Mouse (Mus musculus): ENCODE measurements around the gene Cfap299. TPM values are rescaled to one million over a fixed set of nuclear protein-coding genes. Genes with fewer than 3 reads are reported as not detected.
"Not testable (repeated sequence)": the region's sequence is repeated elsewhere in the genome, so short reads cannot be mapped to it uniquely, and the experiment has no call there.

The Cfap299 gene
- not detected for total RNA-seq (2021)

DNA sequence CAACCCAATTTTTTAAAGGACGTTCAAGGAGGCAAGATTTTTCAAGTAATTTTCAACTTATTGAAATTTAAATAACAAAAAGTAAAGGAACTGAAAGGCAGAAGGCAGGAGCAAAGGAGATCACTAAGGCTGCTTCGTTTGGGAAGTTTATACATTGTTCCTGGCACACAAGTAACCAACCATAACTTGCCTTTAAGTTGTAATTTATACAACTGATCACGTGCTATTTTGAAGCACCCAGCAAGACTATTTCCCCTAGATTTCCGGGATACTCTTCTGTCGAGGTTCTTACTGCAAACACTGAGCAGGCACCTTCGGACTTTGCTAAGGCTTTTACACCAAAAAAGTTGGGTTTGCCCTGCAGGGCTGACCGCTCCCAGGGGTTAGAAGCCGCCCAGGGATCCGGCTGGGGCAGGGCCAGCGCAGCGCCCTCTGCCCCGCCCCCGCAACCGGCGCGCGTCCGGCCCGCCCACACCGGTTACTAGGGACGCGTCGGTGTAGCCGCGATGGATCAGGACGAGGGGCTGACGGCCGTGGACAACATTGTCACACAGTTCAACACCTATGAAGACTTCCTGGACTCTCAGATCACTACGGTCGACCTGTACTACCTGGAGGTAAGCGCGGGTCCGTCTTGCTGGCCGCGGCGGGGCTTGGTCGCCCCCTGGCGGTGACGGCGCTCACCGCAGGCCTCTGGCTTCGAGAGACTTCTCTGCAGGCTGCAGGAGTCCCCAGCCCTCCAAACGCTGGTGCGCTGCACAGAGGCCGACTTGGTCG lies at the start of gene Cfap299:
Gene Cfap299 (plus strand): TSS at position 457 of the 777 bp plus-strand sequence.
- DNase-seq = peak; percentile 83 to 87
- intact Hi-C loops (cut with DNase I) = loop anchor here (1.0 to 10.0 kb wide), 2 partner anchors 144 to 1203 kb away; no protein-coding TSS in a partner anchor

- no peak for DNase-seq
- intact Hi-C loops (cut with DNase I) = no loop called here
Observed at GRCm38 (mm10) chr5:98281993-98282392, 47.1 kb upstream of the Cfap299 start.

DNA sequence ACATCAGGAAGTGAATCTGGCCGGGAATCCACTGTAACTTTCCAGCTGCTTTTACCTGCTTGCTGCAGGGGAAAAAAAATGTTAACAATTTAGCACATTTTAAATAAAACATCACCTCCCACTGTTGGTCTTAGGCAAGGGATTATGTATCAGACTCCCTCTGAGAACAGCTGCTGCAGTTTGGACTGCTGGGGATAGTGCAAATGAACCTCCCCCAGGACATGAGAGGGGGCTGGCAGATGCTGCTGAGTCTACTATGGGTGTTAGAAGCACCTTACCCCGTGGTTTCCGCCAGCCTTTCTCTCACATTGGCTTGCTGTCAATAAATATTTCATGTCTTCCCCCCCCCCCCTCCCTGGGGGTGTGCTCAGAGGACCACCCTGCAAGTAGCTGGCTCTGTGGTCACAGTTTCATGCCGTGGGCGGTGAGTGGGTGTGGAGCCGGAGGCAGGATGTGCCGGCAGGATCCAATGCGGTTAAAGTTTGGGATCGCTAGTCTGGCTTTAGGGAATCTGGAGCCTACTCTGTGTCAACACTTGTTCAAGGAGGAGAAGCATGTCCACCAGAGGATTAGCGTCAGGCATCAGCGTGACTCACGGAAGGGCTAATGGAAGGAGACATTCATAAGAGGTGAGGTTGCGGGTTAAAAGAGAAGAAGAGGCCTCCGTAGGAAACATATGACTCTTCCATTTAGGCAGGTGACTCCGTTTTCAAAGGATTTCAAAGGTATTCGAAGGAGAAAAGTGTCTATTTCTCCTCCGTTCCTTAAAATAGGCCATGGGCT lies 45.2 kb upstream of the Cfap299 start:
- DNase-seq = peak; percentile 2 to 21
- intact Hi-C loops (cut with DNase I) = no loop called here

- DNase-seq = no peak
- intact Hi-C loops (cut with DNase I) = no loop called here
Observed at GRCm38 (mm10) chr5:98290642-98291041, 38.5 kb upstream of the Cfap299 start.

GRCm38 (mm10) chr5:98292388-98293048 lies 36.6 kb upstream of the Cfap299 start:
- DNase-seq = no peak
- intact Hi-C loops (cut with DNase I) = no loop called here

DNA sequence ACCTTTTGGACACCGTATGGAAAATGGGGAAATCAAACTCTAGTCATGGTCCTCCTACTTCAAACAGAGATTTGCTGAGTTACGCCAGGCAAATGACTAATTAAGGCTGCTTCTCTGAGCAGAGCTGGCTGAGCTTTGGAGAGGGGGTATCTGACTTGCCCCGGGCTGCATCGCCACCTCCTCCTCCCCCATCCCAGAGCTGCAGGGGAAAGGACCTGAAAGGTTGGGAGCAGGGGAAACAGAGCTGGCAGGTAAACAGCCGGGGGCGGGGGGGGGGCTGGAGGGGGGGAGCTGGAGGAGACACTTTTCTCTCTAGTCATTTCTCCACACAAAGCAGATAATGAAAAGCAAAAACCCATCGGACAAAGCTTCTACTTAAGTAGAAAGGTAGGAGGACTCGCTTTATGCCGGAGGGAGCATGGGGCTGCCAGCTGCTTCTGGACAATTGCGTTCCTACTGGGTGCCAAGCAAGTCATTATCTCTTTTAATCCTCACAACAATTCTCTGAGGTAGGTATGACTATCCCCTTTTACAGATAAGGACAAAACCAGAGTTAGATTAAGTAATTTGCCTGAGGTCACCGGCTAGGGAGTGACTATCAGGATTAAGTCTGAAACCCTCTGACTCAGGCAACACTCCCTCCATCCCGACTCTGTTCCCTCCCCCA lies 35.9 kb upstream of the Cfap299 start:
- no peak for DNase-seq
- intact Hi-C loops (cut with DNase I) = no loop called here

- intact Hi-C loops (cut with DNase I) = no loop called here
- DNase-seq = no peak
Observed at GRCm38 (mm10) chr5:98300079-98300478, 29.0 kb upstream of the Cfap299 start.

GRCm38 (mm10) chr5:98305673-98306072 lies 23.4 kb upstream of the Cfap299 start:
- no peak for DNase-seq
- intact Hi-C loops (cut with DNase I) = no loop called here

GRCm38 (mm10) chr5:98306528-98306927 lies 22.6 kb upstream of the Cfap299 start:
- no peak for DNase-seq
- intact Hi-C loops (cut with DNase I) = no loop called here

GRCm38 (mm10) chr5:98326625-98327024 lies 2.5 kb upstream of the Cfap299 start:
- no peak for DNase-seq
- intact Hi-C loops (cut with DNase I) = loop anchor here (10.0 kb wide), 1 partner anchor 142 kb away; no protein-coding TSS in a partner anchor

DNA sequence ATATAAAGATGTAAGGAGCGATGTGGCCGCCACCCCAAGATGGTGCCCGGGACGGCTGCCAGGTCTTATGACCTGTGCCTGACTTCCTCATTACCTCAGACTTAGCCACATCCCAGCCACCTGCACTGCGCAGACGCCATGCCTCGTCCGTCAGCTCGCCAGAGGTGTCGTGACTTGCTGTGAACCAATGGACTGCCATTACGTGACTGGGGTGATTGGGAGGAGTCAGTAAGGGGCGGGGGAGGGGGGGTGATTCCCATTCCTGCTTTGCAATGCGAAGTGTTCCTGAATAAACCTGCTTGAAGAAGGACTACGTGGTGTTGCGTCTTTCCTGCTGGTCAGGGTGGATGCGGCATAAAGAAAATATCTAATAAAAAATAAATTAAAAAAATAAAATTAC lies 14.6 kb downstream of the Cfap299 start:
- DNase-seq = not testable (repeated sequence)
- intact Hi-C loops (cut with DNase I) = loop anchor here (1.0 kb wide), 2 partner anchors 521 to 536 kb away; no protein-coding TSS in a partner anchor

GRCm38 (mm10) chr5:98344581-98344980 lies 15.5 kb downstream of the Cfap299 start:
- peak in 1 of 2 experiments; percentile 23 for DNase-seq
- intact Hi-C loops (cut with DNase I) = loop anchor here (1.0 kb wide), 2 partner anchors 520 to 535 kb away; no protein-coding TSS in a partner anchor

DNA sequence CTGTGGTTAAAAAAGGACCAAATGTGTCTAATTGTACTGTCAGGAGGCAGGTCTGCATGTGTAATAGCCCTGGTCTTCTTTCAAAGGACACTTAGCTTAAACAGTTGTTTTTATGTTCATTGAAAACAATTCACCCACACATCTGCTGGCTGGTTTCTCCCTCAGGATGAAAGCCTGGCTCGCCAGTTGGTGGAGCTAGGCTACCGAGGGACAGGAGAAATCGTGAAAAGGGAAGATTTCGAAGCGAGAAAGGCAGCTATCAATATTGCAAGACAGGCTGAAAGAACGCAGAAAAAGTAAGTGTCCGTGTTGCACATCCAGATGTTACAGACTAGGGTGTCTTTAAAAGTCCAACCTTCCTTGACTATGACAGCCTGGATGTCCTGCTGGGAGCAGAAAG lies 17.0 kb downstream of the Cfap299 start:
- intact Hi-C loops (cut with DNase I) = loop anchor here (5.0 kb wide), 1 partner anchor 811 kb away; no protein-coding TSS in a partner anchor
- DNase-seq = no peak

GRCm38 (mm10) chr5:98348605-98349004 lies 19.5 kb downstream of the Cfap299 start:
- DNase-seq = peak; percentile 50 to 74
- intact Hi-C loops (cut with DNase I) = loop anchor here (1.0 to 5.0 kb wide), 3 partner anchors 514 to 809 kb away; no protein-coding TSS in a partner anchor

DNA sequence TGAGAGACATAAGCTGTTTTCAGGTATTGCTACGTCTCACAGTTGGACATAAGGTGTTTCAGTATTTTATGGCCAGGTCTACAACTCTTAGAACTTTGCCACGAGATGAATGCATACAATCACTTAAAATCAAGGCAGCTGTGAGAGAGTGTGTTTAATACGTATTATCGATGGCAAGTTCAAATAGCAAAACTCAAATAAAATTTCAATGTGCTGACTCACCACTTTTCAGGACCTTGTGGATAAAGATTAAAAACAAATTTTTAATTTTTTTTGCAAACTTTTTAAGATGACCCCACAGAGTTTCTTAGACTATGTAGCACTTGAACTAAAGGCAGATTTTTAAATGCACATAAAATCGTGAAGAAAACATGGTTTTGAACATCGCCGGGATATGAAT lies 30.8 kb downstream of the Cfap299 start:
- DNase-seq = no peak
- intact Hi-C loops (cut with DNase I) = no loop called here

GRCm38 (mm10) chr5:98360792-98361419 lies 31.8 kb downstream of the Cfap299 start:
- no peak for DNase-seq
- intact Hi-C loops (cut with DNase I) = no loop called here

- intact Hi-C loops (cut with DNase I) = no loop called here
- no peak for DNase-seq
Observed at GRCm38 (mm10) chr5:98363428-98363827, 34.3 kb downstream of the Cfap299 start.

DNA sequence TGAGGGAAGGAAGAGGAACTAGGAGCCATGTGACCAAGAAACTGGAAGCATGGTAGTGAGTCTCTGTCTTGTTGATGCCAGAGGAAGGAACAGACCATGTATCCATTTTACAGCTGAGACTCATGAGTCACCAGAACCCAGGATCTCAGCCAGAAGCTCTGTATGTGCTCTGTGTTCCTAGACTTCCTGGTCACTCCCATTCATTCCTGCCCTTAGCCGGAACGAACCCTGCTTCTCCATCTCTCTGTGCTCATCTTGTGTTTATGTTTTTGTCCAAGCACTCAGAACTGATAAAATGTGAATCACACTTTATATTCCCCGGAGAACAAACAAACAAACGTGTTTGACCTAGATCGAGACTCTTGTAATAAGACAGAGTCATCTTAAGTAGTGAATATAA lies 36.2 kb downstream of the Cfap299 start:
- intact Hi-C loops (cut with DNase I) = no loop called here
- DNase-seq = no peak

DNA sequence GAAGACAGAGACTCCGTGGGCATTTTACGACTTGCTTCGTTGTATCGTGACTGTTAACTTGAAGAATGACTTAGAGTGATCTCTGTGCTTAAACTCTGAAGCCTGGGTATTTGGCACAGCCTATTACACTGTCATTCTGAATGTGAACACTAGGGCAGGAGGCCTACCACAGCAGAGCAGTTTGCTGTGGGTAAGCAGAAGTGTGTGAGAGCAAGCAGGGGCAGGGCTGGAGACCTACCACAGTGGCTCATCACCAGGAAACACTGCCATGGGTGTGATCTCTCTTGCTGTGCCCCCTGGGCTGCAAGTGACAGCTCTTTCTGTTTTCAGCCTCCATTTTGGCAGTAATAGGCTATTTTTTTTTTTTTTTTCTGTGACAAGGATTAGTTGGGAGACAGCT lies 39.7 kb downstream of the Cfap299 start:
- DNase-seq = no peak
- intact Hi-C loops (cut with DNase I) = no loop called here

DNA sequence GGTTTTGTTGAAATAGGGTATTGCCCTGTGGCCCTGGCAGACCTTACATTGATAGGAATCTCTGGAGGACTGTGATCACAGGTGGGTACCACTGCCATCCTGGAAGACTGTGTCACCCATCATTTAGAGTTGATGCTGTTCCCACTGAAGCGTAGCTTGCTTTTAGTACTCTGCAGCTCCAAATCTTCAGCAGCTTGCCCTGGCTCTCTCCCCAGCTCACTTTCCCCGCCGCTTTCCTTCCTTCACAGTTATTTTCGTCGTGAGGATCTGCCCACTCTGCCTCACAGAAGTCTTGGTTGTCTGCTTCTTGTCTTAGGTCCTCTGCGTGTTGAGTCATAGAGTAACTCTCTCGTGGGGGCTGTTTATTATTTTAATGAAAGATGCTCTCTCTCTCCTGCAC lies 40.3 kb downstream of the Cfap299 start:
- no peak for DNase-seq
- intact Hi-C loops (cut with DNase I) = no loop called here
